Mouse (Mus musculus): ENCODE data around the gene Tm4sf5. TPM values are rescaled to one million over a fixed set of nuclear protein-coding genes. Genes with fewer than 3 reads are reported as not detected.

Gene Tm4sf5
- polyA plus RNA-seq, 1 experiment = 1.2 TPM

DNA sequence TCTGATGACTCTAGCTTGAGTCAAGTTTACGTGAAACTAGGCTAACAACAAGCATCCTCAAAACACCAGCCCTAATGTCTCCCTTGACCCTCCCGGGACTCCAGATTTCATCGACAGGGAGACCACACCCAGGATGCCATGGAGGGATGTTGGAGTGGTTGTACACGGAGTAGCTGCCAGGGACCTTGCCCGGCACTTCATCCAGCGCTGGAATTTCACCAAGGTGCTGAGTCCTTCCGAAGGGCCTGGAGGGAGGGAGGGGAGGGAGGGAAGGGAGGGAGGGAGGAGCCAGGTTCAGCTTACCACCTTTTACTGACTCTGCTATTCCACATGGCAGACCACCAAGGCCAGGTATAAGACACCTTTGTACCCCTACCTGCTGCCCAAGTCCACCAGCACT is 48.9 kb downstream of the Tm4sf5 start:
- Histone ChIP-seq H3K4me1 (ENCODE audit: control insufficient read depth, insufficient read depth, low read length) (no peaks in the 10 kb centered on the region), H3K4me3 (ENCODE audit: control insufficient read depth, low read depth, low read length) (no peak overlapping the region), H3K27me3 (ENCODE audit: control insufficient read depth, insufficient read depth, low read length) (no peaks in the 10 kb centered on the region), H3K36me3 (ENCODE audit: control insufficient read depth, insufficient read depth, low read length) (no peaks in the 10 kb centered on the region), H3K27ac (ENCODE audit: control insufficient read depth, insufficient read depth, low read depth, low read length) (no peak overlapping the region)
- TF ChIP-seq CTCF (IDR thresholded peaks at IDR 0.05; ENCODE audit: control insufficient read depth, insufficient read depth, insufficient replicate concordance, low read depth, low read length) = no peak
- no peak for TF ChIP-seq POLR2A (IDR thresholded peaks at IDR 0.05; ENCODE audit: control insufficient read depth, low read depth, low read length)

DNA sequence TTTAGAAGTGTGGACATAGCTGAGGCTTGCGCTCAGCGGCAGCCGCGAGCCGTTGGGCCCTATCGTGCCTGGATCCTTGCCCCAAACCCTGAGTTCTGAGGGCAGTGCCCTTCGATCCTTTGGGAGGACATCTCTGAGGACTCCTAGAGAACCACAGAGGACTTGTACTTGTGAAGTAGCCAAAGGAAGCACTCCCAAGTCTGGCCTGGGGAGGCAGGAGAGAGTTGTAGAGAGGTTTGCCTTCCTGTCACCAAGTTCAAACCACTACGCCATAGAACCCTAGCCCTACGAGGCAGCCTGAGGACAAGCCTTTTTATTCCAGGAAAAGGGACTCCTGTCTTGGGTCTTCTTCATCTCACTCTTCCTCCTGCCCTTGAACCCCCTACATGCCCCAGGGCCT is 52.5 kb downstream of the Tm4sf5 start:
- TF ChIP-seq CTCF (IDR thresholded peaks at IDR 0.05; ENCODE audit: control insufficient read depth, insufficient read depth, insufficient replicate concordance, low read depth, low read length) (no peak), POLR2A (IDR thresholded peaks at IDR 0.05; ENCODE audit: control insufficient read depth, low read depth, low read length) (no peak)

More for the DNA sequence above, 52.5 kb downstream of the Tm4sf5 start:
- Histone ChIP-seq H3K27me3 (ENCODE audit: control insufficient read depth, insufficient read depth, low read length) (no peaks in the 10 kb centered on the region), H3K27ac (ENCODE audit: control insufficient read depth, insufficient read depth, low read depth, low read length) (no peak overlapping the region), H3K36me3 (ENCODE audit: control insufficient read depth, insufficient read depth, low read length) (no peaks in the 10 kb centered on the region), H3K4me3 (ENCODE audit: control insufficient read depth, low read depth, low read length) (no peak overlapping the region), H3K4me1 (ENCODE audit: control insufficient read depth, insufficient read depth, low read length) (peaks cover 6% of the 10 kb centered on the region)

Other genes with a start within 250 kb of the Tm4sf5 start
- 4.2 and 4.8 TPM in 2 replicates for gene Alox12, start 249.9 kb upstream of the Tm4sf5 start, polyA plus RNA-seq (2012; rRNA removed)
- 0.12 TPM in 1 of 2 replicates, not detected in the other for gene Alox12e, start 182.6 kb upstream of the Tm4sf5 start, polyA plus RNA-seq (2012; rRNA removed)
- gene Alox15, start 153.2 kb upstream of the Tm4sf5 start, polyA plus RNA-seq (2012; rRNA removed) = 0.52 and 1.3 TPM in 2 replicates
- gene Pelp1, start 95.2 kb upstream of the Tm4sf5 start, polyA plus RNA-seq (2012; rRNA removed) = 36.7 and 38.4 TPM in 2 replicates
- gene Arrb2, start 72.6 kb upstream of the Tm4sf5 start, polyA plus RNA-seq (2012; rRNA removed) = 8.9 and 10.6 TPM in 2 replicates
- gene Med11, start 53.3 kb upstream of the Tm4sf5 start, polyA plus RNA-seq (2012; rRNA removed) = 8.3 and 10.2 TPM in 2 replicates
- gene Zmynd15, start 45.8 kb upstream of the Tm4sf5 start, polyA plus RNA-seq (2012; rRNA removed) = 186 and 201 TPM in 2 replicates
- gene Cxcl16, start 45.3 kb upstream of the Tm4sf5 start, polyA plus RNA-seq (2012; rRNA removed) = 3.2 and 3.9 TPM in 2 replicates
- 0.30 and 0.36 TPM in 2 replicates for gene Vmo1, start 9.4 kb downstream of the Tm4sf5 start, polyA plus RNA-seq (2012; rRNA removed)
- gene Gltpd2, start 14.0 kb downstream of the Tm4sf5 start, polyA plus RNA-seq (2012; rRNA removed) = not detected in 2 replicates
- 385 and 389 TPM in 2 replicates for gene Psmb6, start 20.1 kb downstream of the Tm4sf5 start, polyA plus RNA-seq (2012; rRNA removed)
- not detected in 2 replicates for gene Gm40193, start 27.7 kb downstream of the Tm4sf5 start, polyA plus RNA-seq (2012; rRNA removed)
- gene Pld2, start 34.8 kb downstream of the Tm4sf5 start, polyA plus RNA-seq (2012; rRNA removed) = 1.2 and 2.0 TPM in 2 replicates
- gene Mink1, start 57.6 kb downstream of the Tm4sf5 start, polyA plus RNA-seq (2012; rRNA removed) = 18.4 and 23.0 TPM in 2 replicates
- gene 4930544D05Rik, start 110.6 kb downstream of the Tm4sf5 start, polyA plus RNA-seq (2012; rRNA removed) = 770 and 775 TPM in 2 replicates
- gene Chrne, start 114.0 kb downstream of the Tm4sf5 start, polyA plus RNA-seq (2012; rRNA removed) = 241 and 243 TPM in 2 replicates
- 0.13 and 0.19 TPM in 2 replicates for gene Gp1ba, start 133.9 kb downstream of the Tm4sf5 start, polyA plus RNA-seq (2012; rRNA removed)
- 77.6 and 77.8 TPM in 2 replicates for gene Rnf167, start 142.0 kb downstream of the Tm4sf5 start, polyA plus RNA-seq (2012; rRNA removed)
- gene Slc25a11, start 142.2 kb downstream of the Tm4sf5 start, polyA plus RNA-seq (2012; rRNA removed) = 27.2 and 29.4 TPM in 2 replicates
- gene Pfn1, start 149.4 kb downstream of the Tm4sf5 start, polyA plus RNA-seq (2012; rRNA removed) = 113 and 158 TPM in 2 replicates
- 85.9 and 101 TPM in 2 replicates for gene Eno3, start 152.0 kb downstream of the Tm4sf5 start, polyA plus RNA-seq (2012; rRNA removed)
- gene Spag7, start 164.2 kb downstream of the Tm4sf5 start, polyA plus RNA-seq (2012; rRNA removed) = 44.5 and 47.9 TPM in 2 replicates
- gene Camta2, start 182.9 kb downstream of the Tm4sf5 start, polyA plus RNA-seq (2012; rRNA removed) = 10.3 and 10.6 TPM in 2 replicates
- gene Inca1, start 194.9 kb downstream of the Tm4sf5 start, polyA plus RNA-seq (2012; rRNA removed) = 19.6 and 21.0 TPM in 2 replicates
- gene Kif1c, start 195.3 kb downstream of the Tm4sf5 start, polyA plus RNA-seq (2012; rRNA removed) = 5.7 and 6.6 TPM in 2 replicates